Mouse (Mus musculus): ENCODE measurements around the gene Dync1li1. TPM values are rescaled to one million over a fixed set of nuclear protein-coding genes. Genes with fewer than 3 reads are reported as not detected.
"Not testable (repeated sequence)": the region's sequence is repeated elsewhere in the genome, so short reads cannot be mapped to it uniquely, and the experiment has no call there.

The Dync1li1 gene
- polyA plus RNA-seq, 1 experiment: 18.7 TPM

DNA sequence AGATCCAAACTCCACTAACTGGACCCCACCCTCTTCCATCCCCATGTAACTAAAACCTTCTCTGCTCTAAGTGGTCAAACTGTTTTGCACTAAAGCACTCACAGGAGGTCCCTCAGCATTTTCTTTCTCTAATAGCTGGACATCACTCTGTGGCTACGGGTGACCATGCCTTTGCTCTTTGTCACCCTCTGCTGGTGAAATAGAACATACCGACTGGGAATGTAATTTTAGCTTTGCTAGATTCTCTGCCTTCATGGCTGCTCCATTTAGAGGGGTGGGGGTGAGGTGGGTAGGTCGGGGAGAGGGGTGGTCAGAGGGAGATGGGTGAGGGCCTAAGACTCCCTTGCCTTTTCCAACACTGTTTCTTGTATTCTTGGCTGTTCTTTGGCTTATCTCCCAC is 38.7 kb downstream of the Dync1li1 start:
- Histone ChIP-seq H3K27ac (ENCODE audit: insufficient read depth, low read depth, low read length) (no peak overlapping the region), H3K27me3 (ENCODE audit: control insufficient read depth, insufficient read depth, low read length) (no peaks in the 10 kb centered on the region), H3K4me3 (ENCODE audit: low read depth, low read length) (no peak overlapping the region), H3K4me1 (ENCODE audit: control insufficient read depth, insufficient read depth, insufficient read length, low read length) (peaks cover 8% of the 10 kb centered on the region), H3K36me3 (ENCODE audit: control insufficient read depth, insufficient read depth, low read length) (peaks cover 24% of the 10 kb centered on the region)
- TF ChIP-seq CTCF (IDR thresholded peaks at IDR 0.05; ENCODE audit: extremely low read depth, insufficient read length, insufficient replicate concordance, low read depth, low read length) (peak; percentile 52; the same call in 1 of the 2 replicates), POLR2A (IDR thresholded peaks at IDR 0.05; ENCODE audit: low read depth, low read length) (no peak)
- WGBS: 3% methylated on average over 3 of the region's 3 CpGs

DNA sequence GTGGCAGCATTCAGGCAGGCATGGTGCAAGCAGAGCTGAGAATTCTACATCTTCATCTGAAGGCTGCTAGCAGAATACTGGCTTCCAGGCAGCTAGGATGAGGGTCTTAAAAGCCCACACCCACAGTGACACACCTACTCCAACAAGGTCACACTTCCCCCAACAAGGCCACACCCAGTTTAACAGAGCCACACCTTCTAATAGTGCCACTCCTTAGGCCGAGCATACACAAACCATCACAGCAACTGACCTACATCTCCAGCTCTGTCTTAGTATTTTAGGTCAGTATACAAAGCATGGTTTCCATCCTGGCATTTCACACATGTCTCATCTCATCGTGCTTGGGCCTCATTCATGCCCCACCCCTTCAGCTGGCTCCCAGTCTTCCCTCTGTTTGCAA is 39.8 kb downstream of the Dync1li1 start:
- H3K4me3 ChIP-seq (ENCODE audit: low read depth, low read length); H3K27me3 ChIP-seq (ENCODE audit: control insufficient read depth, insufficient read depth, low read length); H3K4me1 ChIP-seq (ENCODE audit: control insufficient read depth, insufficient read depth, insufficient read length, low read length); H3K27ac ChIP-seq (ENCODE audit: insufficient read depth, low read depth, low read length): not testable (repeated sequence)
- WGBS: 12% methylated on average over 2 of the region's 2 CpGs
- H3K36me3 ChIP-seq (ENCODE audit: control insufficient read depth, insufficient read depth, low read length): peaks cover 14% of the 10 kb centered on the region

DNA sequence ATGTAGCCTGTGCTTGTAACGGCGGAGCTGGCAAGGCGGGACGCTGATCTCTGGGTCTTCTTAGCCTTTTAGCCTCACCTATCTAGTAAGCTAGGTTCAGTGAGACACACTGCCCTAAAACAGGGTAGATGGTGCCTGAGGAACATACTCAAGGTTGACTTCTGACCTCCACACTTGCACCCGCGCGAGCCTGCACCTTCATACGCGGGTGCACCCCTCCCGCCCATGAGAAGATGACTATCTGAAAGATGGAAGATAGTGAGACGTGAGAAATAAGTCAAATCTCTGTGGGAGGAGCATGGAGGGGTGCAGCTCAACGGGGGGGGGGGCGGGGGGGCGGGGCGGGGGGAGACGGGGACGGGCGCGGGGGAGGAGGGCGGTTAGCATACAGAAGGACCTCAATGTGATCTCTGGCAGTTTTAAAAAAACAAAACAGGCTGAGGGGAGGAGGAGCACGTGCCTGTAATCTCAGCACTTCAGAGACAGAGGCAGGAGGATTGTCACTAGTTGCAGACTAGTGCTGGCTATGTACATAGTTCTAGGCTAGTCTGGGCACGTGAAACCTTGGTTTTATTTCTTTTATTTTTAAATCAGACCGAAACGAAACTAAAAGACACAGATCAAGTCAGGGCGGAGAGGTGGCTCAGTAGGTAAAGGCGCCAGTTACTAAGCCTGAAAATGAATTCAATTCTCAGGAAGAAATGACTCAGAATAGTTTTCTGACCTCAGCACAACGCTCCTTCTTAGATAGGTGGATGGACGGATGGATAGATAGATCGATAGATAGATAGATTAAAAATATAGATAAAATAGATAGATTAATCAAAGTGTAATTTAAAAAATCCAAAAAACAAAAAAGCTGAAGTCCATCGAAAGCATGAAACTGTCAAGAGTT is 41.6 kb downstream of the Dync1li1 start:
- 12% methylated on average over 27 of the region's 30 CpGs for WGBS
- no peak for TF ChIP-seq CTCF (IDR thresholded peaks at IDR 0.05; ENCODE audit: extremely low read depth, insufficient read length, insufficient replicate concordance, low read depth, low read length)
- Histone ChIP-seq H3K36me3 (ENCODE audit: control insufficient read depth, insufficient read depth, low read length) (peaks cover 2% of the 10 kb centered on the region; the same call in 1 of the 2 replicates), H3K4me3 (ENCODE audit: low read depth, low read length) (peak overlapping the region; percentile 91), H3K4me1 (ENCODE audit: control insufficient read depth, insufficient read depth, insufficient read length, low read length) (peaks cover 10% of the 10 kb centered on the region), H3K27ac (ENCODE audit: insufficient read depth, low read depth, low read length) (peak overlapping the region; percentile 55), H3K27me3 (ENCODE audit: control insufficient read depth, insufficient read depth, low read length) (no peaks in the 10 kb centered on the region)

DNA sequence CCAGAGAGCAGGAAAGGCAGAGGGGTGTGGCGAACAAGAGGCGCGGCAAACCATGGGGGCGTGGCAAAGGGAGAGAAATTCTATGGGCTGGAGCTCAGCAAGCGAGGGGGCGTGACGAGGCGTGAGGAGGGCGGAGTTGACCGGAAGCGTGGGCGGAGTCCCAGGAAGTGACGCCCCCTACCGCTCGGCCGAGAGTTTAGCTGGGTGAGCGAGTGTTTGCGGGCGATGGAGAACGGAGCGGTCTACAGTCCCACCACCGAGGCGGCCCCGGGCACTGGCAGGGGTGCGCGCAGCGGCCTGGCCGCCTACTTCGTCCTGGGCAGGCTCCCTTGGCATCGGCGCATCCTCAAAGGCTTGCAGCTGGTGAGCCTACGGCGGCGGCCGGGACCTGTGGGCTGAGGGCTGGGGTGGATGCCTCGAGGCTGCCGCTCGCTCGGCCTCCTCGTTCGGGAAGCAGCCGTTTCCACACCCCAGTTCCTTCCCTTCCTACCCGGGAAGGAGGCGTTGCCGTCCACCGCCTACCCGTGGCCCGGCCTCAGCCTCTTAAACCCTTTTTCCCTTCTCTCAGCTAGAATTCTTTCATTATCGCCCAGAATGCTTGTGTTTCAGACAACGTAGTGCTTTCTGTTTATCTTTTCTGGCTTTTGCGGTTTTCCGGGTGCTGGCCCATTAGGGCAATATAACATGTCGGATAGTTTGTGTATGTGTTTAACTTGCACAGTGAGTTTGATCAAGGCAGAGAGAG is 42.6 kb downstream of the Dync1li1 start, which contains the start of gene Cmtm6:
Gene Cmtm6 (plus strand): TSS at position 106 of the 745 bp plus-strand sequence.
- TF ChIP-seq CTCF (IDR thresholded peaks at IDR 0.05; ENCODE audit: extremely low read depth, insufficient read length, insufficient replicate concordance, low read depth, low read length) (no peak), POLR2A (IDR thresholded peaks at IDR 0.05; ENCODE audit: low read depth, low read length) (peak; percentile 89)
- peak within 1 kb of the TSS; percentile 96 for H3K27ac ChIP-seq (ENCODE audit: insufficient read depth, low read depth, low read length)
- H3K27me3 ChIP-seq (ENCODE audit: control insufficient read depth, insufficient read depth, low read length): no peaks in the 10 kb centered on the region
- under 1% methylated on average over 53 of the region's 53 CpGs for WGBS
- H3K4me3 ChIP-seq (ENCODE audit: low read depth, low read length): peak within 1 kb of the TSS; percentile 91
- H3K36me3 ChIP-seq (ENCODE audit: control insufficient read depth, insufficient read depth, low read length): no peaks in the 10 kb centered on the region
- peaks cover 10% of the 10 kb centered on the region for H3K4me1 ChIP-seq (ENCODE audit: control insufficient read depth, insufficient read depth, insufficient read length, low read length)

DNA sequence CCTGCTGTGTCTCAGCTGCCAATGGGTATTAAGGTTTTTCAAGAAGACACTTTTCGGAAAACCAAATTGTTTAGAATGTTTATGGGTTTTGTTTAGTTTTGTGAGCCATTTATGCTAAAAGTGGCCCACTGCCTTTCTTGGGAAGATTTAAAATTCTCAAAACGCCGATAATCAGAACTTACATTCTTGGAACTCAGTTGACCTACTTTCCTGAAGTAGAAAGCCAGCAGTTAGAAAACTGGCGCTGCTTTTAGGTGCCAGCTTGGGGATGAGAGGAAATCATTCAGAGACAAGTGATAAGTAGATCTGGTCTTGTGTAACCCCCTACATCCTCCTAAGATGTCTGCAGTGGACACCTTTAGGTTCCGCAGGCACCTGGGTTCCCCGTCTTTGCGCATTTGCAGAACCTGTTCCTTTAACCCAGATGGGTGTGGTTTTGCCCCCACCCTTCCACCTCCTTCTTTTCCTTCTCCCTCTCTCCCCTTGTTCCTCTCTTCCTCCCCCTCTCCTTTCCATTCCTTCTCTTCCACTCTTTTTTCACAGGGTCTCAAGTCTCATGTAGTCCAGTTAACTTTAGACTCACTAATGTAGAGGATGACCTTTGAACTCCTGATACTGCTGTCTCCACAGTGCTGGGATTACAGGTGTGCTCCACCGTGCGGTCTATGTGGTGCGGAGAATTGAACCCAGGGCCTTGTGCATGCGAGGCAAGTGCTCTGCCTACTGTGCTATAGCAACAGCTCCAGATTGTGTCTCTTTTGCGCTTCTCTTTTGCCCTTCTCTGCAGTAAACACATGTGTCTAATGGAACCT is 43.5 kb downstream of the Dync1li1 start:
- Histone ChIP-seq H3K4me1 (ENCODE audit: control insufficient read depth, insufficient read depth, insufficient read length, low read length) (peaks cover 12% of the 10 kb centered on the region), H3K4me3 (ENCODE audit: low read depth, low read length) (peak overlapping the region; percentile 91), H3K36me3 (ENCODE audit: control insufficient read depth, insufficient read depth, low read length) (peaks cover 2% of the 10 kb centered on the region; the same call in 1 of the 2 replicates), H3K27ac (ENCODE audit: insufficient read depth, low read depth, low read length) (peak overlapping the region; percentile 96), H3K27me3 (ENCODE audit: control insufficient read depth, insufficient read depth, low read length) (no peaks in the 10 kb centered on the region)
- 17% methylated on average over 12 of the region's 12 CpGs for WGBS
- TF ChIP-seq CTCF (IDR thresholded peaks at IDR 0.05; ENCODE audit: extremely low read depth, insufficient read length, insufficient replicate concordance, low read depth, low read length): no peak
- no peak for TF ChIP-seq POLR2A (IDR thresholded peaks at IDR 0.05; ENCODE audit: low read depth, low read length)

DNA sequence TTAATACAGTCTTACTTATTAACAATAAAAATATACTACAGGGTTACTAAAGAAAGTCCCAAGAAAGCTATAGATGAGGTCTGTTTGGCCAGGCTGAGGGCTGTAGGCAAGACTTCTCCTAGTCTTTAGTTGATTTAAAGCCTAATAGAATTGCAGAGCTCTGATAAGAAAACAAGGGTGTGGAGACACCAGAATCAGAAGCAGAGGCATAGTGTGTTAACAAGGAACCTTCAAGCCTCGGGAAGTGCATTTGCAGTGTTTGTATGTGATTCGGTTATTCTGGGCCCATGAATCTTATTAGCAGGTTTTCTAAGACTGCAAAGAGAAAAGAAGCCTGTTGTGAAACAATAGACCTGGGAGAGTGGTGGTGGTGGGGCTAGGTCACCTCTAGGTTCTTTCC is 44.6 kb downstream of the Dync1li1 start:
- H3K27ac ChIP-seq (ENCODE audit: insufficient read depth, low read depth, low read length): no peak overlapping the region
- H3K36me3 ChIP-seq (ENCODE audit: control insufficient read depth, insufficient read depth, low read length): peaks cover 8% of the 10 kb centered on the region; the same call in 1 of the 2 replicates
- no peak overlapping the region for H3K4me3 ChIP-seq (ENCODE audit: low read depth, low read length)
- 36% methylated on average over 2 of the region's 2 CpGs for WGBS
- H3K4me1 ChIP-seq (ENCODE audit: control insufficient read depth, insufficient read depth, insufficient read length, low read length): peaks cover 12% of the 10 kb centered on the region
- H3K27me3 ChIP-seq (ENCODE audit: control insufficient read depth, insufficient read depth, low read length): no peaks in the 10 kb centered on the region
- TF ChIP-seq CTCF (IDR thresholded peaks at IDR 0.05; ENCODE audit: extremely low read depth, insufficient read length, insufficient replicate concordance, low read depth, low read length) (no peak), POLR2A (IDR thresholded peaks at IDR 0.05; ENCODE audit: low read depth, low read length) (no peak)
